Mouse (Mus musculus) liver, embryonic 14.5 days (tissue): ENCODE measurements around the gene Pkdcc.

ENCODE experiments used
- CTCF ChIP-seq: IDR thresholded peaks from 2 replicates; pipeline ENCODE4 v1.5.1; 2016; ENCODE audit warnings: antibody characterized with exemption, low read depth, control low read depth
- EP300 ChIP-seq: IDR thresholded peaks from 2 replicates; pipeline ENCODE4 v1.6.1; 2016; ENCODE audit warnings: antibody characterized with exemption, low read depth

- TF ChIP-seq CTCF (no peak), EP300 (no peak)
These were observed 31.0 kb downstream of the Pkdcc start for GRCm38 (mm10) chr17:83246090-83246489.
